Mouse (Mus musculus): ENCODE results near the gene Frmd6.
A peak's percentile ranks its signal among the peaks of the same experiment; 100 is the strongest.

Frmd6 gene

DNA sequence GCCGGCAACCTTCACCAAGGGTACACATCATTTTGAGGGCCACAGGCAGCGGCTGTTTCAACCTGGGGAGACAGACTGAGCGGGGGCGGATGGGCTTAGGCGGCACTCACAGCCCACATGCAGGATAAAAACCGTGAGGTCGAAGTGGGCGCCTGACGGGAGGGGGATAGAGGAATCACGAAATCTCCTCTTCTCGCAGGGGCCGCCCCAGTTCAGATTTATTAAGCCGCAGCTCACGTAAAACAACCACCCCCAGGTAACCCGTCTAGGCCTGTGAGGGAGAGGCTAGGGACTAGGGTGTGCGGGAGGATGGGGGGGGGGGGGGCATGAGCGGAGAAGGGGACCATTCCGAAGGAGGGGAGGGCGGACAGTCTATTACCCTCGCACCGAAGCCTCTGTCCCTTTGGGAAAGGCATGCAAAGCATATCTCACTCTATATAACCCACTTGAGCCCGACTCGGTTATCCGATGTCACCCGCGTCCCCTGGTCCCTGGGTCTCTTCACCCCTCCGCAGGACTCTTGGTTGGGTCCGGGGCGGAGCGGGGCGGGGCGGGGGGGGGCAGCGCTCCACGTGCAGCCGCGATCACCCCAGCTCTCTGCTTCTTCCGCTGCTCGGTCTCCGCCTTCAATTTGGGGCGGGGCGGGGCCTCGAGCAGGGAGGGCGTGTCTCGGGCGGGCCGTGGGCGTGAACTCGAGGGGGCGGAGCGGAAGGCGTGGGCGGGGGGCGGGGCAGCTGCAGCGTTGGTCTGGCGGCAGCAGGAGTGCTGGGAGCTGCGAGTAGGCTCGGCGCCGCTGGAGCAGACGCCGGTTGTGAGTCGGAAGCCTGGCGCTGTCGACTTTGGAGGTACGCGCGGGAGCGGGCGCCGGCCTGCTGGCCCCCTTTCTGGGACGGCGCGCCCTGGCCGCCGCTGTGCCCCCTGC lies at the start of gene Frmd6:
Gene Frmd6 (plus strand): TSS at position 786 of the 922 bp plus-strand sequence.
- DNase-seq, result peak; percentile 91

DNA sequence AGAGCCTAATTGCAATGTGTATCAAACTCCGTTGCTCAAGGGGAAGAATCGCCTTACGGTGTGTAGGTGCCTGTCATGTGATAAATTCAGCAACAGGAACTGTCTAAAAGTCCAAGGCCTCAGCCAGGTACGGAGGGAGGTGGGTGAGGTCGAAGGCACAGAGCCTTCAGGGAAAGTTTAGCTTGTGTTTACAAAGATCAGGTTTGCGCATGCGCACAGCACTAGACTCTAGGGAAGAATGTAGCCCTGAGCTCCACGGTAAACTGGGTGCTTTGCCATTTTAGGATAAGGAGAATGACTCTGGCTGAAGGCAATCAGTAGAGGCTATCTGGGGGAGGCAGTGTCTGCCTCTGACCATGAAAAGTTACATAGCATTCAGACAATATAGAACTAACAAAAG lies 49.7 kb upstream of the Frmd6 start:
- DNase-seq, result no peak

DNA sequence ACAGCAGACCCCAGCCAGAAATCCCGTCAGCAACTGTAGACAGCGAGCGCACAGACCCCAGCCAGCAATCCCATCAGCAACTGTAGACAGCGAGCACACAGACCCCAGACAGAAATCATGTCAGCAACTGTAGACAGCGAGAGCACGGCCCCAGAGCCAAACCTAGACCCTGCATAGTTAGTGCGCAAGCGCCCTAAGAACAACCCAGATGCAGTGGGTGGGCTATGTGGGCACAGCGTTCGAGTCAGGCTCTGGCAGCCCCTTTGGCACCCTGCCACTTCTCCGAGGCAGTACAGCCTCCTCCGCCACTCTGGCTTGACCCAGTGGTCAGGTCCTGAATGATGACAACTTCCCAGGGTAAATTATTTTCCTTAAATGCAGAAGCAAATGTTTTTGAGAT lies 48.6 kb upstream of the Frmd6 start:
- no peak for DNase-seq

DNA sequence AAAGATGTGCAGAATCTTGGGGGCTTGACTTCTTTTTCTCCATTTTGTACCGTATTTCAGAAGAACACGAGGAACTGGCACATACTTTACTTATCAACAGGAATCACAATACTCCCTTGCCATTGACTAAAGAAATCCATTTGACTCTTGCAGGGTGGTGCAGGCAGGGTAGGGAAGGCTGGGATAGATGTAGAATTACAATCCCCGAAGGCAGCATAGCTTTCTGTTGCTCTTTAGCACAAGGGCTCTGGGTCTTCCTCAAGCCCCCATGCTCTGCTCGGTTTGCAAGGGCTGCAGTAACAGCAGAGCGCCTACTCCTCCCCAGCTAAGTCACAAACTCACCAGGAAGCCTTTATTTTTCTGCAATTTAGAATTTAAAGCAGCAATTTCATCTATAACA lies 47.8 kb upstream of the Frmd6 start:
- no peak for DNase-seq

DNA sequence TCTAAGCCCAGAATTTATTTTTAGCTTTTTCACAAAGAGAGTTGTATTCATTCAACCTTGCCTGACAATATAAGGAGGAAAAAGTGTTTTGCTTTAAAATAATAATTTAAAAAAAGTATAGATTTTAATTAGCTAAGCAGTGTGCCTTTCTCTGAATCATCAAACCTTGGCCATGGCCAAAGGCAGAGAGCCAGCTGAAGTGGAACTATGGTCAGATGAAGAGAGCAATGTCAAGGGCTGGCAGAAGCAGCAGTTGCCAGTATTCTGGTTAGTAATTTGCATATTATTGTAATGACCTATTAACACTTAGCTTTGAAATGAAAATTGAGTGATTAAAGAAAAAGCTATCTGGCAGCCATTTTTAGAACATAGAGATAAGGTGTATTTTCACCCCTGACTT lies 47.4 kb upstream of the Frmd6 start:
- no peak for DNase-seq

DNA sequence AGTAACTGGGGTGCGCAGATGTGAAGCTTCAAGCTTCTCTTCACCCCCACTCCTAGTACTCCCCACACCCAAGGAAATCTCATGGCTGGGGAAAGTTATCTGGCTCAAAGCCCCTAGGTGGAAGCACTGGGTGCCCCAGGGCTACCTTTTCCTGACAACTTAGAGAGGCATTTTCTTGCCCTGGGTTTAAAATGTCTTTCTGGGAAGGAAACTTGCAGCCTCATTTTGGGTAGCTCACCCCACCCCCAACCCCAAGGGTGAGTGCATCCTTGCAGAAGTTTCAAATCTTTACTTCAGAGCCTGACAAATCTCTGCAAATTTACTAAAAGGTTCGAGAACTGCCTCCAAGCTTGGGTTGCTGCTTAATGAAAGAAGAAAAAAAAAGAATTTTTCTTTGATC lies 47.0 kb upstream of the Frmd6 start:
- DNase-seq, result no peak

DNA sequence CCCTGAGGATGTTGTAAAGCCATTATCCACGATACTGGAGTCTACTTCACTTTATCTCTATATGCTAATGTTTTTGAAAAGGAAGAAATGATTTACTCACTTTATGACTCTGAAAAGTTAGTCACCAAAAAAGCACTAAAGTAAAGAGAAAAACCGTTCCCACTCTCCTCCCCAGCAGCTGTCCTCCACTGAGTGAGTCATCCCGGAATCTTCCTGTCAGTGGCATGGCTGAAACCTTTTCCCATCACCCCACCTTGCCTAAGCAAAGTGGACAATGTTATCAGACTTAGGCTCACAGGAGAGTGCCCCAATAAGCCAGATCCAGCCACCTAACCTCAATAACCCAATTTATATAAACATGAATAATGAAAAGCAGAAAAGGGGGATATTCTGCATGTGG lies 46.6 kb upstream of the Frmd6 start:
- no peak for DNase-seq

DNA sequence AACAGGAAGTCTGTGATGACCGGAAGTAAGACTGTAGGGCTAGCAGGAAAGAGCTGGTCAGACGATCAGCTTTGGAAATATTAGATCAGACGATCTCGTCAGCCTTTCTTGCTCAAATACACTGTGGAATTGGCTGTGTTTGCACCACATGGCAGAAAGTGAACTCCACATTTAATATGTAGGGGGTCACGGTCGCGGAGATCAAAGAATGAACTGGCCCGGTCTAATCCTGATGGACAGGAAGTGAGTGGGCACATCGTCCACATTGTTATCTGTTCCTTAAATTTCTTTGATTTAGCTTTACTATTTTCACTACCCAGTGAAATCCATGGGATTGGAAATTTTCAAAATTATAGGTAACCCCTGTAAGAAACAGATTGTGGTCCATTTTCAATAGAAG lies 42.3 kb upstream of the Frmd6 start:
- DNase-seq, result no peak

DNA sequence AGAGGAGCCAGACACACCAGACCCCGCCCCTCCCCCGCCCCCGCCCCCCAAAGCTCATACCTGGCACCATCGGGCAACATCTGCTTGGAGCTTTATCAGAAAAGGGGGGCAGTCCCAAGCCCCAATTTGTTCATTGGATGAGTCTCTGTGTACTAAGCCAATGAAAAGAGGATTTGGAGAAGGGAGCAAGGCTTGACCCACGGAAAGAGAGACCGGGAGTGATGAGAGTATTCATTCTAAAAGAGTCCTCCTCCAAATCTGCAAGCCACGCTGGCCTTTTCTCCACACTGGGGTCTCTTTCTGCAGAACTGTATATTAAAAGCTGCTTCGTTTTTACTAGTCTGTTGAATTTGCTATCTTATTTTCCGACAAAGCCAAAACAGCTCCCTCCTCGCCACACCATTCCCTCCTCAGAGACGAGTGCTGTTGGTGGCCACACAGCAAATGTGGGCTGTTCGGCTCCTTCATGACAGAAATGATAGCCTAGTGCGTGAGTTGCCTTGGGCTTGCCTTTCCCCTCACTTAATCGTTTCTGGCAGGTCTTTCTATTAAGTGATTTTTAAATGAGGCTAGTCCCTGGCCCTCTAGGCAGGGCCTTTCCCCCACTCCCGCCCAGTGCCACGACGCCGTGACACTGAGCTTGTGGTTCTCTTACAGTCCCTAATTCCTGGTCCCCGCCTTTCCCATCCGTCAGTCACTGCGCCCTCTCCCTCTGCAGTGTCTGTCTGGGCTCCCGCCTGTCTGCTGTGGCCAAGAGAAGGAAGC lies 41.7 kb upstream of the Frmd6 start:
- DNase-seq, result no peak

DNA sequence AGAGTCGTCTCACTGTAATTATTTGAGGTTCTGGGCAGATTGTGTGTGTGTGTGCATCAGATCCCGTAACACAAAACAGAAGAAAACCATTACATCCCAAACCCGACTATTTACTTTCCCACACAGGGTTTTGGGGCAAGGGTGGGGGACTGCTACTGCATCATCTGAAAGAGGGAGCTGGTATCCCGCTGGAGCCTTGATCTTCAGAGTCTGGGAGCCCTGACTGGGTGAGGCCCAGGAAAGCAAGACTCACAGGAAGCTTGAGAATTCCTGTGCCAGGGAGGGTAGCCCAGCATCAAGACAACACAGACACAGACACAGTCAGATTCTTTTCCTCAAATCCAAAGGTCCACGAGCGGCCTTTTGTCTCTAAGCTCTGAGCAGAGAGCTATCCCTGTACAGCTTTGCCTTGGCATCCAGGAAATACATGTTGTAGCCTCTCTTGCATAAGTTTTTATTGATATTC lies 41.0 kb upstream of the Frmd6 start:
- DNase-seq, result no peak

DNA sequence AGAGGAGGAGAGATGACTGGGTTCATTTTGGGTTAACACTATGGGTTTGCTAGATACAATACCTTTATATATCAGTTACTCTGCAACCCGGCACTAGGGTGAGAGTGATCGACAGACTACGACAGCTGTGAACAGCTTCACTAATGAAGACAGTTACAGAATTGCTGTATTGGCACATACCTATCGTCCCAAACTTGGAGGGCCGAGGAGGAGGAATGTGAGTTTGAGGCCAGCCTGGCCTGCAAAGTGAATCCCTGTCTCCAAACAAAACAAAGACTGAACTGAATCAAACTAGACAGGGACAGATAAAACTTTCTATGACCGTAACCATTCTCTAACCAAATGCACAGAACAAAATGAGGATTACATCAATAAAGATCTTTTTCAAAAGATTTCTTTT lies 36.0 kb upstream of the Frmd6 start:
- no peak for DNase-seq

DNA sequence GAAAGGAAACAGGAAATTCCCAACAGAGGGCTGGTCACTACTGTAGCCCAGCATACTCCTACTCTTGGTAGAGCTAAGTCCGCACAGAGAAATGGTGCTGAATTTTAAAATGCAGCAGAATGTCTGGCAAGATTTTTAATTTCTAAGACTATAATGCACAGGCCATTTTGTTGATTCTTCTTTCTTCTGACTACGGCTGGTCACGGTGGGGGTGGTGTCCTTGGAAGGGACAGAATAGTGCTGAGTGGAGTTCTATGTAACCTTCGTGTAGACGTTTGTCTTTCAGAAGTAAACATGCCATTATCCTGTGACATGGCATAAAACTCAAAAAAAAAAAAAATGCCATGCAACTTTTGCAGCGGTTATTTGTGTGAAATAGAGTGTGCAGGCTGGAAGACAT lies 32.0 kb upstream of the Frmd6 start:
- DNase-seq, result no peak

DNA sequence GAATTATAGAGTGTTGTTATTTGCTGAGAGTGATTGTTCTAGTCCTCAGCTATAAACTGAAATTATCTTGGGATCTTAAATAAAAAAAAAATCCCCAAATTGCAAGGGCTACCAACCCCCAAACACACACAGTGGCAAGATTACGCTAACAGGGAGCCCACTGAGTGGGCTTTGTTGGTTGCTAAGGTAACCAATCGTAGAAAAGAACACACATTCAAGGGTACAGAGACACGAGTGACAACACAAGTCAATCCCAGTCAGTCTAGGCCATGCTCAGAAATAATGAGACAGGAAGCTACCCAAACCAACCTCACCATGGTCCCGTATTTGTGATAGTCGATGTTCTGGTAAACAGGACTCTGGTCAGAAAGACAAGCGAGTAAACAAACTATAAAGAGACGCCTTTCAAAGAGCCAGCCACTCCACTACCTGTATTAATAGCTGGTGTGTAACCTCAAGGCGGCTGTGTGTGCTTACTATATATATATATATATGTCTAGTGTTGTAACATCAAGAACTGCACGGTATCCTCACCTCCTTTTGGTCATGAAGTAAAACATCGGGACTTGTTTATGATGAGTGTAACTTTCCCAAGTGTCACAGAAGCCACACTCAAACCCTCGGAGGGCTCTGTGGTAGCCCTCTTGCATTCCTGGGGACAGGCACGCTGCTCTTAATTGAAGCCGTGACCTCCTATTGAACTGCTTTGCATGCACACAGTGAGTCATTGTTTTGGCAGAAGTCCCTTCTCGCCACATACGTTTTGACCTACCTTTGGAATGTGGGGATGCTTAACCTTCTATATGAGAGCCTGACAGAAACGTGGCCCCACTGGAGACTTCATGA lies 30.5 kb upstream of the Frmd6 start:
- no peak for DNase-seq

DNA sequence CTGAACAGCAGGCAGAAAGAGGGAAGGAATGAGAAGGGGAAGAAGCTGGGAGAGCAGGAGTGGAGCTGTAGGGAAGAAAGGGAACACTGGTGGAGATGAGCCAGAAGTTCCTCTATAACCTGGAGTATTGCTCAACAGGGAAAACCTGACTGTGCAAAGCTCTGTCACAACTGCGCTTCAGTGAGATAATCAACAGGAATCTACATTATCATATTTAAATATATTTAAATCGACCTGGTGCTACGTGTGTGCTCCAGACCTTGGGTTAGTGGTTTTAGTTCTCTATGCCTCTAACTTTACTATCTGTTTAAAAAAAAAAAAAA lies 30.0 kb upstream of the Frmd6 start:
- DNase-seq, result no peak

DNA sequence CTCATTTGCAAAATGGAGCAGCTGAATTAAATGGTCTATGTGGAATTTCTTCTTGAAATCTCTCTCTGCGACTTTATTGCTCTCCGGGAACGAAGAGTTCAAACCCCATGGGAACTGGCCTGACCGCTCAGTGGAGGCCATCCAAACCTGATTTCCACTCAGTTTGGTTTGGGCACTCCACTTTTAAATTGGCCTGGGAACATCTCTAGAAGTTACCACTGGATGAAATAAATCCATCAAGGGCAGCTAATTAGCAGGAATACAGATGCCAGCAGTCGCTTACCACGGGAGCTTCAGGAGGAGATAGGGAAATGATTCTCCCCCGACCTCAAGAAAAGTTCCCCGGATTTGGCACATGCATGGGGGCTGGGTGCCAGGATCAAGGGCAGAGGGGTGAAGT lies 26.8 kb upstream of the Frmd6 start:
- no peak for DNase-seq

DNA sequence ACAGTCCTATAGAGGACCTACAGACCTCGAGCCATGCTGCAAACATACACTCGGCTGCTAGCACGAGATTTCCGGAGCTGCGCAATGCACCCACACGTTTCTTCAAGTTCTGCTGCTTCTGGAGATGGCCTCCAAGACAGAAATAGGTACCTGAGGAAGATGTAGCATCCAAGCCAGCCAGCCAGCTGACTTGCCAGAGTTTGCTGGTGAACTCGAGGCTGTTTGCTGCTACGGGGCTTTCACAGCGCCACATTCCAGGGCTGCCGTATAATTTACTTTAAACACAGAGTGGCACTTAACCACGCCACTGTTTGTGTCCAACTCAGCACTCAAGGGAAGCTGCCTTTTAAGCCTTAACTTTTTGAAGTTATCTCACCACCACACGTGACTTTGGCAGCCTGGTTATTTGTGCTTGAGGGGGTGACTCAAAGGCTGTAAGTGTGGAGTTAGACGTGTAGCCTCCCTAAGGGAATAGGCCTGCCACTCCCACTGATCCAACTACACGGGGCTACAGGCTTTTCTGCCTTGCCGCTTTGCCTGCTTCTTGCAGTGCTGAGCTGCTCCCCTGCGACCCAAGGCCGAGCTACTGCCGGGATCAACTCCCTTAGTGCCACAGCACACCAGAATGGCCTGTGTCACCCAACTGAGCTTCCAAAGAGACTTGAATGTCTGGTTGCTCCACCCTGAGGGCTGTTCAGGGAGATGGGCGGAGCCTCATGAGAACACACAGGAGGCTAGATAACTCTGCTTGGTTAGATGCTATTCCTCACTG lies 25.9 kb upstream of the Frmd6 start:
- no peak for DNase-seq

DNA sequence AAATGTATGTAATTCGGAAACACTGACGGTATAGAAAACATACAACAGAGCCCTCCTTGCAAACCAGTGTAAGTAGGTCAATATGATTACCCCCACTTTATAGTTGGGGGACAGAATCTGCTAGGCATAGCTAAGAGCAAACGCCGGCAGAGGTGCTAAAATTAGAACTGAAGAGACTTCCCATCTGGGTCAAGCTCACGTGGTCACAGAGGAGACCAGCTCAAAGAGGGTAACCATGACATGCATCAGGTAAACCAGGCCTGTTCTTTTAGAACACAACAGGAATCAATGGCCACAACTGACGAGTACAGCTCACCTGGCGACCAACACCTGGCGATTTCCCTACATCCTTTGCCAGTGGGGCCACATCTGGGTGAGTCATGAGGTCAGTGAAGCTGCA lies 25.2 kb upstream of the Frmd6 start:
- DNase-seq, result no peak

DNA sequence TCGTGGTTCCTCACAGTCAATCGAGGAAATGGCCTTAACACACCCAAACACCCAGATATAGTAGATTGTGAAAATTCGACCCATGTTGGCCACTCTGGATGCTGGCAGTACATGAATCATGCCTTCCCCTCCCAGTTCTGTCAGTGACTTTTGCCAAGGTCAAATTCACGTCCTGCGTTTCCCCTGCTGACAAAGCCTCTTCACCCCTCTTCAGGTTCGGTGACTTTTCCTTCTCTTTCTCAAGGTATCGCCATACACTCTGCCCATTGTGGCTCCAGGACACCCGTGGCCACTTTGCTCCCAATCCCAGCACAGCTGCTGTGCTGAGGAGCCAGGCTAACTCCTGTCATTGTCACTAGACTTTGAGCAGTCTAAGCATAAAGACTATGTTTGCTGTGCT lies 24.0 kb upstream of the Frmd6 start:
- no peak for DNase-seq

DNA sequence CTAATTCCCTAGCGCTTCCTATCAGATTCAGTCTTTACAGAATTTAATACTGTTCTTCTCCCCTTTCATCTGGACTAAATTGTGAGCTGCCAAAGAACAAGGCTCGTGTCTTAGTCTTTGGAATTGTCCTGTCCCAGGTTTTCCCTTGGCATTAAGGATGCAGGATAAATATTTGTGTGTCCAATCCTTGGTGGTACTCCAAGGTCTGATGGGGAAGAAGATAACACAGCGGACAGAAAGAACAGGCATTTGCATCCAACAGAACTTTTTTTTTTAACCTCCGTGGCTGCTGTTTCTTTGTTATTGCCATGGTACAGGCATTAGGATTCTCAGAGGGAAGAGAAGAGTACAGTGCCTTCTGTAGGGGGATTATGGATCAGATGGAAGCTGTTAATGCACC lies 21.8 kb upstream of the Frmd6 start:
- no peak for DNase-seq

DNA sequence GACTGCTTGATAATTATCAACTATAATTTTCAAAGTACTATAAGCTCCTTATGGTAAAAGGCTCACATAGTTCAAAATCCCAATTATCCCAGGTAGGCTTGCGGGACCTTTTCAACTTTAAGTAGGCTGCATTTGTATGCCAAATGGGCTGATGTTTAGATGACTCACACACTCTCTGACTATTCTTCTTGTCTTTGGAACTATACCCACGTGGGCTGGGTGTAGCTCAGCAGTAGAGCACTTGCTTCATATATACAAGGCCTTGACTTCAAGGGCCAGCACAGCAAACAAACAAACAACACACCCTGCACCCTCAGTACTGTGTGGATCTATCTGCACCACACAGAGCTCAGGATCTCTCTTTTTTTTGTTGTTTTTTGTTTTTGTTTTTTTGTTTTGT lies 20.3 kb upstream of the Frmd6 start:
- no peak for DNase-seq

DNA sequence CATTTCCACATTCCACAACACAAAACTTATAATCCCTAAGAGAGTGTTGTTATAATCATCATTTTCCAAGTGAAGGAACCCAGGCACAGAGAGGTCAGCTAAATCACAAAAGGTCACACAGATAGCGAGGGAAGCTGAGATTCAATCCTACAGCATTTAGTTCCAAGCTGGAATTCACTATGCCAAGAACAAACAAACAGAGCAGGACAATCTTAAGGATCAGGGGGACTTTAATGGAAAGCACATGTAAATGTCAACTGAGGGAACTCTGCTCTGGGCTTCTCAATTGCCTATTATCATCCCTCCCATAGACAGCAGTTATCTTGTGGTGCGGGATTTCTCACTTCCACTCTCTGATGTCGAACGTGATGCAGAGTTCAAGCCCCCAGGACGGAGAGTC lies 17.8 kb upstream of the Frmd6 start:
- DNase-seq, result no peak

DNA sequence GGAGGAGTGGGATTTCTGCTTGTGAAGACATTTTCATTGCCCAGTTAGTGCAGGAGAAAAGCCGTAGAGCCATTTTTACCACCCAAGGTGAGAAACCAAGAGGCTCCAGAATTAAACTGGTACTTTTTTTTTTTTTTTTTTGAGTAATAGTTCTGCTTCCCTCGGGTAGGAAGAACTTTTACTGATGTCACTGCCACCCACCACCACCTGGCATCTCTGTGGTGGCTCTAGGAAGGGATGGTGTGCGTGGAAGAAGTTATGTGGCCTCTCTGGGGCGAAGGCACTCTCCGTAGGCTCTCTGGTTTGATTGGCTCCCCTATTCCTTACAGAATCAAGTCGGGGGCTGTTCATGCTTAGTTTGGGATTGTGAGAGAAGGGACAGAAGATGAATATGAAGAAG lies 17.3 kb upstream of the Frmd6 start:
- DNase-seq, result no peak

DNA sequence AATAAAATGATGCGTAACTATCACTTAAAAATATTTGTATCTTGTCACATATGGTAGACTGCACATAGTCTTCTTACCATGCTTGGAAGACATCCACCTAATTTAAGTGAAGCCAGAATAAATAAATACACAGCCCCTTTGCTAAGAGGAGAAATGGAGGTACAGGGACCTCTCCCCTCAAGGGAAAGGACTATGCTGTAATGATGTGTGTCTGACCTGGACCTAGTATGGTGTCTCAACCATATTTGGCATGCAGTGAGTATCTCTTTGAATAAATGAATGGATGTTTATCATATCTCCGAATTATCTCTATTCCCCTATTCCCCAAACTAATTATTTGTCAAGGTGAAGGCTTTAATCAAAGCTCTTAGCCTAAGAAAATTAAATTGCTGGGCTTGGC lies 15.4 kb upstream of the Frmd6 start:
- no peak for DNase-seq
